Mouse (Mus musculus) retina, embryonic 14.5 days (tissue): ENCODE results near the gene Lhx4.

Experiments used
- DNase-seq: peaks from one replicate; pipeline ENCODE4 v3.0.0-alpha.2; 2015; ENCODE audit warnings: low spot score

The Lhx4 gene

GRCm38 (mm10) chr1:155703191-155703680 lies 48.2 kb downstream of the Lhx4 start:
- no peak for DNase-seq

DNA sequence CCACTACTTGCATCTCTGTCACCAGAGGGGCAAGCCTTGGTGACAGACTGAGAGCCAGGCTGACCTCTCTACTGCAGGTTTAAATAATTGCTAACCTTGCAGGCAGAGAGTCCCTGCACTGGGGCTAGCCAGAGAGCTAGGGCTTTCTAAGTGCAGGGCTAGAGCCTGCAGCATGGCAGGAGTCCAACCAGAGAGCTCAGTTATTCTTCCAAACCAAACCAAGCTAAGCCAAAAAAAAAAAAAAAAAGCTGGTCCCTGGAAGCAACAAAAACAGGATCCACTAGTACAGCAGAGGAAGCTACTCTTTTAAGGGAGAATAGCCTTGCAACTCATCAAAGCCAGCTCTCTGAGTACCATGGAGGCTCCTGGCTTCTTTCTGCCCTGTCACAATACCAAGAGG lies 50.6 kb downstream of the Lhx4 start:
- no peak for DNase-seq

- no peak for DNase-seq
Observed at GRCm38 (mm10) chr1:155698373-155699159, 52.9 kb downstream of the Lhx4 start.

GRCm38 (mm10) chr1:155693443-155693842 lies 58.0 kb downstream of the Lhx4 start:
- no peak for DNase-seq

- no peak for DNase-seq
Observed at GRCm38 (mm10) chr1:155693026-155693425, 58.5 kb downstream of the Lhx4 start.

- no peak for DNase-seq
Observed at GRCm38 (mm10) chr1:155692230-155692629, 59.3 kb downstream of the Lhx4 start.

- no peak for DNase-seq
Observed at GRCm38 (mm10) chr1:155689558-155689957, 61.9 kb downstream of the Lhx4 start.

GRCm38 (mm10) chr1:155689141-155689540 lies 62.3 kb downstream of the Lhx4 start:
- no peak for DNase-seq

GRCm38 (mm10) chr1:155686816-155687215 lies 64.7 kb downstream of the Lhx4 start:
- no peak for DNase-seq

- peak; percentile 59 for DNase-seq
Observed at GRCm38 (mm10) chr1:155681116-155681799, 70.2 kb downstream of the Lhx4 start.

DNA sequence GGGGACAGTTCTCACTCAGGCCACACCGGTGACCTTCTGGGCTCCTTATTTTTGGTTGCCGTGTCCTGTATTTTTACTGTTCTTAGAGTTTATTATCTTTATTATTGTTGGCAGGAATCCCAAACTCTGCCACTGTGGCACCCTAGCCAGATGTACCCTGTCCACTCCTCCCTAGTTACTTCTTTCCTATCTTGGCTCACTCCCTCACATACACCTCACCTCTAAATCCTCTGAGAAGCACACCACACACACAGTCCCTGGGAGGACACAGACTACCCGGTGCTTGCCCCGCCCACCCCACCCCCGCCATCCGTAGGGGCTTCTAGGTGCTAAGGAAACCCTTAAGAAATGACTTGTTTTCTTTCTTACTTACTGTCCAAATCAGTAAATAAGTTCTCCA lies 75.9 kb downstream of the Lhx4 start:
- DNase-seq = no peak

GRCm38 (mm10) chr1:155663994-155664393 lies 87.5 kb downstream of the Lhx4 start:
- no peak for DNase-seq

DNA sequence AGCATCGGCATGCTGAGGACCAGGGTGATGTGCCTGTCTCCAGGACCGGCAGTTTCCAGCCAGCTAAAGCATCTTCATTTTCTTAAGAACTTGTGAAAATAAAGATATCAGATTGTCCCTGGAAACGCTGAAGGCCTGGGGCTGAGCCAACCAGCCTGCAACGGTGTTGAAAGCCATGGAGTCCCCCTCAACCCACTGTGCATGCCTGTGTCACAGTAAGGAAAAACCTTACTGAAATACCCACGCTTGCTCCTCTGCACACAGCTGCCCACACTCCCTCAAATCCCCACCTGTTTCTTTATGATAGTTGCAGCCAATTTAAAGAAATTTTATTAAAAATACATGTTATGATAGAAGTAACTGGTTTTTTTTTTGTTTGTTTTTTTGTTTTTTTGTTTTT lies 95.2 kb downstream of the Lhx4 start:
- DNase-seq = no peak

- DNase-seq = peak; percentile 75
Observed at GRCm38 (mm10) chr1:155654961-155655360, 96.5 kb downstream of the Lhx4 start.

DNA sequence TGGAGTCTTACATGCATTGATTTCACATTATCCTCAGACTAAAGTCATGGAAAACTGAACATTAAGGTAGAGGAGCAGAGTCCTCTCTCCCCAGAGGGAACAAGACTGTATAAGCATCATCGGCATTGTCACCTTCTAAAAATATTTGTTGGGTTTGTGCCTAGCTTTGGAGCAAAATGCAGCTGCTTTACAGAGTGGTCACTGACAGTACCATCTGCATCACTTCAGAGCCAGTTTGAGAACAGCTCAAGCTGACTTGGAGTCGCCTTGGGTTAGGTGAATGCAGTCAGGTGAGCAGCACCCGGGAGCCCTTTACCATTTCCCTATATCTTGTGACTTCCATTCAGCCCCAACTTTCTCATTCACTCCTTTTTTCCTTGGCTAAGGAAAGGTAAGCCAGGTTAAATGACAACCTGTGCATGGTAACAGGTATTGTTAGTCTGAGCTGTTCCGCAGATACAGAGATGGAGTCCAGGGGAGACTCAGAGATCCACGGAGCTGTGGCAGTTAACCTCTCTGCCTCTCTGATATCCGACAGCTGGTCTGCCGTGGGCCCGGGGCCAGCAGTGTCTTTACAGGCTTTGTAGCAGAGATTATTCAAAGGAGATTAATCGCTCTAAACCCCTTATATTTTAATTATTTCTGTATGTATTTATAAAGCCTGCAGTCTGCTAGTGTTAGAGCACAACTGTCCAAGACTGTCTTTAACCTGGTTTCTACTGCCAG lies 101.2 kb downstream of the Lhx4 start:
- peak; percentile 23 for DNase-seq
